Mouse (Mus musculus) adrenal gland (tissue): ENCODE measurements around the gene Tas2r110.

ENCODE experiments used
- intact Hi-C: fragments of 180-260 bp; cut with DNase I; formaldehyde crosslinking; loops from one replicate; pipeline ENCODE4 v1.15.1; 2025
- long read RNA-seq, 2 experiments: library from polyadenylated mRNA; unstranded; transcript quantifications; one replicate each; pipeline ENCODE4 v2.0.0; 2020; ENCODE audit warnings: borderline replicate concordance in 1 of 2; ENCODE audit not compliant: insufficient replicate concordance in 1 of 2

The Tas2r110 gene
- long read RNA-seq, experiment 1: 0 reads
- long read RNA-seq, experiment 2: 0 reads

- intact Hi-C loops: no loop called here
These were observed at the start of gene Tas2r110 for GRCm38 (mm10) chr6:132867708-132868107. Gene Tas2r110, plus strand, starts transcription at chr6:132868008.

GRCm38 (mm10) chr6:132846842-132847241, 21.0 kb upstream of the Tas2r110 start, which contains the start of gene Tas2r123:
Gene Tas2r123, plus strand, starts transcription at chr6:132847142.
- intact Hi-C loops: no loop called here

GRCm38 (mm10) chr6:132855138-132855537, 12.7 kb upstream of the Tas2r110 start, which contains the start of gene Tas2r116:
Gene Tas2r116, plus strand, starts transcription at chr6:132855438.
- intact Hi-C loops: no loop called here

GRCm38 (mm10) chr6:132892711-132893110, 24.9 kb downstream of the Tas2r110 start, which contains the start of gene Tas2r113:
Gene Tas2r113, plus strand, starts transcription at chr6:132893011.
- intact Hi-C loops: no loop called here

- intact Hi-C loops: no loop called here
These were observed 41.5 kb downstream of the Tas2r110 start, which contains the start of gene Tas2r125 for GRCm38 (mm10) chr6:132909351-132909750. Gene Tas2r125, plus strand, starts transcription at chr6:132909651.
